Mouse (Mus musculus): ENCODE measurements around the gene Thy1. TPM values are rescaled to one million over a fixed set of nuclear protein-coding genes. Genes with fewer than 3 reads are reported as not detected.

Gene Thy1
- total RNA-seq, 2 experiments from 2014 or later, result 26.4 to 32.7 TPM

- no peak for DNase-seq
These were observed 9.0 kb upstream of the Thy1 start for GRCm38 (mm10) chr9:44033957-44034727.

- DNase-seq, result no peak
These were observed 6.1 kb upstream of the Thy1 start for GRCm38 (mm10) chr9:44037106-44037505.

GRCm38 (mm10) chr9:44041511-44042395 lies 1.4 kb upstream of the Thy1 start:
- DNase-seq, result no peak

- no peak for DNase-seq
These were observed 846 bp upstream of the Thy1 start for GRCm38 (mm10) chr9:44042396-44042680.

GRCm38 (mm10) chr9:44043708-44044425 lies 683 bp downstream of the Thy1 start:
- DNase-seq, result peak in 1 of 2 experiments; percentile 15

- no peak for DNase-seq
These were observed 1.4 kb downstream of the Thy1 start for GRCm38 (mm10) chr9:44044426-44045157.

- no peak for DNase-seq
These were observed 2.1 kb downstream of the Thy1 start for GRCm38 (mm10) chr9:44045158-44045883.

- no peak for DNase-seq
These were observed 2.7 kb downstream of the Thy1 start for GRCm38 (mm10) chr9:44045884-44046272.

GRCm38 (mm10) chr9:44046426-44046825 lies 3.2 kb downstream of the Thy1 start:
- no peak for DNase-seq

GRCm38 (mm10) chr9:44047071-44047470 lies 3.9 kb downstream of the Thy1 start:
- DNase-seq, result no peak

- DNase-seq, result no peak
These were observed 4.6 kb downstream of the Thy1 start for GRCm38 (mm10) chr9:44047571-44048490.

GRCm38 (mm10) chr9:44048541-44049380 lies 5.6 kb downstream of the Thy1 start:
- DNase-seq, result no peak

- no peak for DNase-seq
These were observed 6.4 kb downstream of the Thy1 start for GRCm38 (mm10) chr9:44049381-44050165.

GRCm38 (mm10) chr9:44052855-44053254 lies 9.7 kb downstream of the Thy1 start:
- no peak for DNase-seq

- DNase-seq, result no peak
These were observed 10.8 kb downstream of the Thy1 start for GRCm38 (mm10) chr9:44053936-44054335.

- no peak for DNase-seq
These were observed 15.4 kb downstream of the Thy1 start for GRCm38 (mm10) chr9:44058606-44059005.

GRCm38 (mm10) chr9:44065177-44065576 lies 22.0 kb downstream of the Thy1 start:
- DNase-seq, result no peak

GRCm38 (mm10) chr9:44066785-44067225 lies 23.6 kb downstream of the Thy1 start, which contains the start of gene Usp2:
Usp2 (plus strand) TSS chr9:44067021.
- DNase-seq, result peak; percentile 99
